Mouse (Mus musculus) limb, embryonic 12.5 days (tissue): ENCODE results near the gene Gmfg. TPM values are rescaled to one million over a fixed set of nuclear protein-coding genes. Genes with fewer than 3 reads are reported as not detected.

Experiments
- ATAC-seq: fragments of 200-750 bp; cut with Nextera tagmentation; 2 replicates; pipeline ENCODE4 v1.8.0; 2017; ENCODE audit warnings: low read depth, moderate TSS enrichment; ENCODE audit not compliant: insufficient number of reproducible peaks, insufficient read depth, low FRiP score, low TSS enrichment
- H3K27ac ChIP-seq: fragments of 300-500 bp; sonication (generic); 2 replicates; pipeline ENCODE4 v1.5.1; 2016; ENCODE audit warnings: mild to moderate bottlenecking, moderate library complexity
- H3K27me3 ChIP-seq: fragments of 300-500 bp; sonication (generic); 2 replicates; pipeline ENCODE4 v1.6.1; 2016; ENCODE audit warnings: mild to moderate bottlenecking, moderate library complexity
- H3K36me3 ChIP-seq: fragments of 300-500 bp; sonication (generic); 2 replicates; pipeline ENCODE4 v1.6.1; 2016; ENCODE audit warnings: mild to moderate bottlenecking, moderate library complexity
- H3K4me1 ChIP-seq: fragments of 300-500 bp; sonication (generic); replicated peaks from 2 replicates; pipeline ENCODE4 v1.6.1; 2016
- H3K4me2 ChIP-seq: fragments of 300-500 bp; sonication (generic); 2 replicates; pipeline ENCODE4 v1.6.1; 2016; ENCODE audit warnings: mild to moderate bottlenecking, moderate library complexity
- H3K4me3 ChIP-seq: fragments of 300-500 bp; sonication (generic); replicated peaks from 2 replicates; pipeline ENCODE4 v1.5.1; 2016; ENCODE audit warnings: mild to moderate bottlenecking
- H3K9ac ChIP-seq: fragments of 300-500 bp; sonication (generic); replicated peaks from 2 replicates; pipeline ENCODE4 v1.6.1; 2016; ENCODE audit warnings: mild to moderate bottlenecking, moderate library complexity
- H3K9me3 ChIP-seq: fragments of 300-500 bp; sonication (generic); 2 replicates; pipeline ENCODE4 v1.6.1; 2016; ENCODE audit warnings: mild to moderate bottlenecking, moderate library complexity
- WGBS: fragments of 180-500 bp; shearing (Covaris S2); methylation state at CpG from one replicate; pipeline ENCODE4 v1.1.7; 2016; 5-methylcytosine and 5-hydroxymethylcytosine counted together
- polyA plus RNA-seq: library from polyadenylated mRNA; unstranded; fragments of >200 nt; fragmentation: Nextera tagmentation; extraction: Ambion mirVana; gene quantifications from 2 replicates; pipeline ENCODE4 v1.2.1, GENCODE M21; 2016

Gmfg gene
- polyA plus RNA-seq, 1 experiment from 2014 or later: 6.2 TPM

DNA sequence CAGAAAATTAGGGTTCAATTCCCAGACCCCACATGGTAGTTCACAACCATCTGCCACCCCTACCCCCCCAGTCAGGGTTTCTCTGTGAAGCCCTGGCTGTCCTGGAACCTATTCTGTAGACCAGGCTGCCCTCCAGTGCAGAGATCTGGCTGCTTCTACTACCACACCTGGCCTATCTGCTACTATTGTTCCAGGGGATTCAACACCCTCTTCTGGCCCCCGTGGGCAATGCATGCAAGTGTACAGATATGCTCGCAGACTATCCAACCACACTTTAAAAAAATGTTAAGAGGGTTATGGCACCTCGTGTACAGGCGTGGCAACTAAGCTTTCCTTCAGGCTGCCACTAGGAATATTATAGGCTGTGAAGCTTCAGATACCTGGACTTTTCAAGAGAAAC is 24.4 kb upstream of the Gmfg start:
- ATAC-seq: no peak
- WGBS: 91% methylated on average over 4 of the region's 4 CpGs
- H3K9me3 ChIP-seq: no peaks in the 10 kb centered on the region
- H3K27me3 ChIP-seq: no peaks in the 10 kb centered on the region
- H3K4me1 ChIP-seq: no peaks in the 10 kb centered on the region
- peaks cover 98% of the 10 kb centered on the region for H3K36me3 ChIP-seq
- H3K4me3 ChIP-seq: no peak overlapping the region
- H3K27ac ChIP-seq: no peak overlapping the region
- no peak overlapping the region for H3K9ac ChIP-seq
- H3K4me2 ChIP-seq: no peak overlapping the region

GRCm38 (mm10) chr7:28417368-28417767 is 19.9 kb upstream of the Gmfg start:
- ATAC-seq: no peak
- Histone ChIP-seq H3K27me3 (no peaks in the 10 kb centered on the region), H3K4me3 (no peak overlapping the region), H3K27ac (no peak overlapping the region), H3K4me2 (no peak overlapping the region), H3K9ac (no peak overlapping the region), H3K36me3 (peaks cover 98% of the 10 kb centered on the region), H3K9me3 (no peaks in the 10 kb centered on the region), H3K4me1 (no peaks in the 10 kb centered on the region)

DNA sequence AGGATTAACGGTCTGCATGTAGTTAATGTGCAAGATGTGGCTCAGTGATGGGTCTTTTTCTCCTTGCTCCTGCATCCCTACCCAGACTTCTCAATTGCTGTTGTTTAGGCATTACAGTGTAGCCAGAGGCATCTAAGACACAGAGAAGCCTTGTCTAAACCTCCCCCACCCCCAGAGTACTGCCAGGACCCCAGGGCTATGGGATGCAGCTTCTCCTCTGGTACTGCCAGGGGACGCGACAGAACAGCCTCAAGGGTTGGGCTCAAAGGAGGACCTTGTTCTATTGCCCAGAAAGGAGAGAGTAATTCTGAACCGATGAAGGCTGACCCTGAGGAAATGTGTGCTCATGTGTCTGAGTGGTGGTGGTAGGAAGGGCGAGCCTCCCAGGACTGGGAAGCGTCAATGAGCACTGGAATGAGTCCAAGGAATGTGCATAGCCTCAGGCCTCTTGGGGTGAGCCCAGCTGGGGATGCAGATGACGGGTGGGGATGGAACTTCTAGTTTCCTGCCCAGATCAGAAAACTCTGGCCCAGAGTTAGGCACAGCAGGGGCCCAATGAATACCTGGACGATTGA is 19.1 kb upstream of the Gmfg start:
- 82% methylated on average over 8 of the region's 8 CpGs for WGBS
- Histone ChIP-seq H3K9ac (no peak overlapping the region), H3K9me3 (no peaks in the 10 kb centered on the region), H3K4me3 (no peak overlapping the region), H3K27me3 (no peaks in the 10 kb centered on the region), H3K27ac (no peak overlapping the region), H3K4me2 (no peak overlapping the region), H3K4me1 (no peaks in the 10 kb centered on the region), H3K36me3 (peaks cover 98% of the 10 kb centered on the region)
- ATAC-seq: no peak

DNA sequence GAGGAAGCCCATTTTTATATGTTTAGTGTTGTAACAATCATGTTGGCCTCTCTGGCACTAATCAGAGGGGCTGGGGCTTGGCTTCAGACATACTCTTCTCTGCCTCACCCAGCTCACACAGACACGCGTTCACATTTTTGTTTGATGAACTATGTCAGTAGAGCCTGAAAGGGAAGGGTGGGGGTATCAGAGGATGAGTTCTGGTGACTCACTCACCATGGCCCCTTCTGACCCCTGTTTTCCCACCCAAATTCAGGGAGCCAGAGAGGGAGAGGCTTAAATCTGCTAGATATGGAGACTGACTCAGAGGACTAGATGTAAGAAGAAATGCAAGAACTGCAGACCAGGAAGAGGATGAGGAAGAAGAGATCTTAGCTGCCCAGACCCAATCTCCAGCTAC is 17.8 kb upstream of the Gmfg start:
- no peaks in the 10 kb centered on the region for H3K27me3 ChIP-seq
- H3K9ac ChIP-seq: no peak overlapping the region
- H3K4me3 ChIP-seq: no peak overlapping the region
- no peaks in the 10 kb centered on the region for H3K9me3 ChIP-seq
- ATAC-seq: no peak
- no peak overlapping the region for H3K27ac ChIP-seq
- WGBS: 100% methylated on average over 2 of the region's 2 CpGs
- H3K4me2 ChIP-seq: no peak overlapping the region
- H3K36me3 ChIP-seq: peaks cover 96% of the 10 kb centered on the region
- no peaks in the 10 kb centered on the region for H3K4me1 ChIP-seq

DNA sequence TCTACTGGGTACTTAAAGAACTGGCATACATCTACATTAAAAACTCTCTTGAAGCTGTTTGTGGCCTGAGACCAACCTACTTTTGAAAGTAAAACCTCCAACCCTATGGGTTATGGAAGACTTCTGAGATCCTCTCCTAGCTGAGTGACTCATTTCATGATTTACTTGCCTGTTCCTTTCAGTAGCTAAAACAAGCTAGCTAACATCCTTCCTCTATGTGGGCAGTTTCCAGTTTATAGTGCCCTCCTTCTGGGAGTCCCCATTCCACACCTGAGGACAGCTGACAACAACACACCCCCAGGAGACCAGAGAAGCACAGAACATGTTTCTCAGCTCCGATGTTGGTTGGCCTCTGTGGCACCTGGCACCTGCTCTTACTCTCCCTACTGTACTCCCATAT is 14.2 kb upstream of the Gmfg start:
- ATAC-seq: no peak
- H3K27ac ChIP-seq: no peak overlapping the region
- no peak overlapping the region for H3K4me2 ChIP-seq
- 100% methylated on average over 1 of the region's 1 CpGs for WGBS
- H3K4me1 ChIP-seq: no peaks in the 10 kb centered on the region
- no peaks in the 10 kb centered on the region for H3K27me3 ChIP-seq
- peaks cover 66% of the 10 kb centered on the region for H3K36me3 ChIP-seq
- H3K4me3 ChIP-seq: no peak overlapping the region
- H3K9ac ChIP-seq: no peak overlapping the region
- no peaks in the 10 kb centered on the region for H3K9me3 ChIP-seq

- Histone ChIP-seq H3K4me3 (no peak overlapping the region), H3K9ac (no peak overlapping the region), H3K4me2 (no peak overlapping the region), H3K4me1 (0 out of 2 replicates have a peak, but pooled peaks cover 4% of the 10 kb centered on the region), H3K9me3 (no peaks in the 10 kb centered on the region), H3K27ac (no peak overlapping the region), H3K36me3 (peaks cover 45% of the 10 kb centered on the region), H3K27me3 (no peaks in the 10 kb centered on the region)
- no peak for ATAC-seq
These were observed 9.5 kb upstream of the Gmfg start for GRCm38 (mm10) chr7:28427738-28428137.

- Histone ChIP-seq H3K4me2 (no peak overlapping the region), H3K4me1 (peaks cover 30% of the 10 kb centered on the region), H3K4me3 (no peak overlapping the region), H3K9ac (no peak overlapping the region), H3K36me3 (peaks cover 39% of the 10 kb centered on the region), H3K9me3 (no peaks in the 10 kb centered on the region), H3K27ac (no peak overlapping the region), H3K27me3 (no peaks in the 10 kb centered on the region)
- 84% methylated on average over 1 of the region's 1 CpGs for WGBS
- no peak for ATAC-seq
These were observed 6.7 kb upstream of the Gmfg start for GRCm38 (mm10) chr7:28430512-28430911.

DNA sequence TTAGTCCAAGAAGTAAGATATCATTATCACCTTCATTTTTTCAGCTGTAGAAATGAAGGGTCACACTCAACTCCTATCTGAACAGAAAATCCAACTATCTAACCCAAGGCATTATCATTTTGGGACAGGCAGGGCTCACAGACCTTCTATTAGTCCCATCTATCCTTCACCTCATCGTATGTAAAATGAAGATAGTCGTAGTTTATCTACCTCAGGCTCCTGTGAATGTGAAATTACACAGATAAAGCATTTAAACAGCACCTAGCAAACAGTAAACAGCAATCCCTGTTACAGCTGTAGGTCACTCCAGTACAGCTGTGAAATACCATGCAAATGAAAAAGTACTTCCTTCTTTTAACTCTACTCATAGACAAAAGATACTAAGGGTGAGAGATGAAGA is 5.0 kb upstream of the Gmfg start:
- no peak overlapping the region for H3K27ac ChIP-seq
- 88% methylated on average over 2 of the region's 2 CpGs for WGBS
- H3K4me2 ChIP-seq: no peak overlapping the region
- peaks cover 34% of the 10 kb centered on the region for H3K4me1 ChIP-seq
- H3K36me3 ChIP-seq: peaks cover 39% of the 10 kb centered on the region
- no peak overlapping the region for H3K9ac ChIP-seq
- no peaks in the 10 kb centered on the region for H3K27me3 ChIP-seq
- no peaks in the 10 kb centered on the region for H3K9me3 ChIP-seq
- H3K4me3 ChIP-seq: no peak overlapping the region
- ATAC-seq: no peak

DNA sequence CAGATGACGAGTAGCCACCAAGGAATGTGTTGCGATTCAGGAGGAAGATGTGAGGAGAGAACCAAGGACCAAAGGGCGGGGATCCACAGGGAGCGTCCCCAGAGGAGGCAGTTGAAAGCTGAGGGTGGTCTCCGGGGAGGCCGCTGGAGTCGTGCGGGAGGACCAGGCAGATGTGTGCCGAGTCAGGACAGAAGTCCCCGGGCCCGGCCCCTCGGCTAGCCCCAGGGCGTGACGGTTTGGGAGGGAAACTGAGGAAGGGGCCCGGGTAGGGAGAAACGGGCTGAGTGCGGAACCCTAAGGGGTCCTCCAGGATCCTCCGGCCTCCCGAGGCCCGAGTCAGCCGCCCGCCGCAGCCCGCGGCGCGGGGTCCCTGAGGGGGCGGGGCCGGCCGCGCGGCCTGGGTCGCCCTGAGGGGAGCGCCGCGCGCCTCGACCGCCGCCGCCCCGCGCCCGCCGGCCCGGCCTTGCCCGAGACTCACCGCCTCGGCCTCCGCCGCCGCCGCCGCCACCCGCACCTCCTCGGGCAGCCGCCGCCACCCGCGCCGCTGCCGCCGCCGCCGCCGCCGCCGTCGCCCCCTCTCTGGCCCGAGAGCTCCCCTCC is 1.5 kb upstream of the Gmfg start:
- peak; percentile 54 for ATAC-seq

DNA sequence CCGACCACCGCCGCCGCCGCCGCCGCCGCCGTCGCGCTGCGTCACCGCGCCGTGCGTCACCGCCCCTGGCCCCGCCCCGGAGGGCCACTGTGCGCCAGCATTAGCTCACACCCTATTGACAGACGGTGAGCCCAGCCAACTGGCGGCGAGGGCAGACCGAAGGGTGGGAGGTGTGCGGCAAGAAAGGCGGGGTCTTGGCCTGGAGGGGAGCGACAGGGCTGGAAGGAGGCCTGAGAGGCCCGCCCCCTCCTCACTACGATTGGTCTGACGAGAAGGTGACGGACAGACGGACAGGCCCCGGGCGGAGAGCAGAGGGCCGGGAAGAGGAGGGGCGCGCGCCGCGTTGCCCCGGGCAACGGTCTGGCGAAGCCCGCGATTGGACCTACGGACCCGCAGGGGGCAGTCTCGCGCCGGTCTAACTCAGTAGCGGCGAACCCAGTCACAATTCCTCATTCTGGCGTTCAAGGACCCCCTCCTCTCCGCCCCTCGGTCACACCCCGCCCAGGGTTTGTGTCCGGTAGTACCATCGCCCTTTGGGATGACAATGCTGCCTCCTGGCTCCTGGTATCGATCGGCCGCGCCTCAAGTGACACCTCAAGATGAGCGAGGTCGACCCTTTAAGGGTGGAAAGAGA is 859 bp upstream of the Gmfg start:
- Histone ChIP-seq H3K4me3 (peak overlapping the region; percentile 82), H3K4me1 (peaks cover 35% of the 10 kb centered on the region), H3K27me3 (no peaks in the 10 kb centered on the region; the same call in 1 of the 2 replicates), H3K9me3 (no peaks in the 10 kb centered on the region), H3K36me3 (peaks cover 20% of the 10 kb centered on the region), H3K4me2 (peak overlapping the region; percentile 66), H3K27ac (peak overlapping the region; percentile 47; the same call in 1 of the 2 replicates), H3K9ac (peak overlapping the region; percentile 85)
- under 1% methylated on average over 45 of the region's 64 CpGs for WGBS
- ATAC-seq: peak; percentile 100

More for the DNA sequence above, 1.5 kb upstream of the Gmfg start:
- 0 out of 2 replicates have a peak overlapping the region, but pooled peaks have one; percentile 36 for H3K27ac ChIP-seq
- peak overlapping the region; percentile 85 for H3K9ac ChIP-seq
- H3K4me2 ChIP-seq: peak overlapping the region; percentile 88
- H3K4me1 ChIP-seq: peaks cover 35% of the 10 kb centered on the region
- WGBS: under 1% methylated on average over 29 of the region's 70 CpGs
- no peaks in the 10 kb centered on the region for H3K9me3 ChIP-seq
- H3K4me3 ChIP-seq: peak overlapping the region; percentile 82
- peaks cover 24% of the 10 kb centered on the region for H3K36me3 ChIP-seq
- no peaks in the 10 kb centered on the region; the same call in 1 of the 2 replicates for H3K27me3 ChIP-seq

DNA sequence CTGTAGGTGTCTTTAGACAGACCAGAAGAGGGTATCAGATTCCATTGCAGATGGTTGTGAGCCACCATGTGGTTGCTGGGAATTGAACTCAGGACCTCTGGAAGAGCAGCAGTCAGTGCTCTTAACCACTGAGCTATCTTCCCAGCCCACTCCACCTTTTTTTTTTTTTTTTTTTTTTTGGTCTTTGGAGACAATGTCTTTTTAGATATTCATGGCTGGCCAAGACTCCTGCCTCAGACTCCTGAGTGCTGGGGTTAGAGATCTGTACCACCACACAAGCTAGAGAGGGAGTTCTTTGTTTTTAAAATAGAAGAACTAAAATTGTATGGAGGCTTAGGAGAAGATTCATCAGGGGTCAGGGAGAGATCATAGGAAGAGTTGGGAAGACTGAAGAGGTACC is 717 bp downstream of the Gmfg start:
- no peaks in the 10 kb centered on the region; the same call in 1 of the 2 replicates for H3K27me3 ChIP-seq
- no peak overlapping the region for H3K4me3 ChIP-seq
- no peak for ATAC-seq
- no peaks in the 10 kb centered on the region for H3K9me3 ChIP-seq
- peaks cover 6% of the 10 kb centered on the region for H3K36me3 ChIP-seq
- H3K27ac ChIP-seq: no peak overlapping the region
- peaks cover 33% of the 10 kb centered on the region for H3K4me1 ChIP-seq
- no peak overlapping the region for H3K9ac ChIP-seq
- no peak overlapping the region for H3K4me2 ChIP-seq
